13 mouse cellular contexts compared by ENCODE assay signal in genomic region chr13:112071209-112071955, GRCm38 (mm10).
A peak's percentile ranks its signal among the peaks of the same experiment; 100 is the strongest.
DNase-seq lines count a peak whose midpoint lies in the region; ATAC-seq and TF ChIP-seq lines count a peak whose summit lies in the region.
"Had no signal": no experiment of that assay in that cellular context is flagged by ENCODE, and none has a peak within 500 bp of the region (broad histone marks: within the 10 kb centered on the region; RNA-seq: fewer than 3 reads in every experiment).

No protein-coding gene starts in this region.

- no peak for DNase-seq in liver, embryonic 13.5 days
- DNase-seq in liver, postnatal 0 days = no peak
- DNase-seq in adrenal gland, postnatal 36 days = peak; percentile 50 to 57
- peak; percentile 60 to 77 for DNase-seq in kidney, adult 8-10 months
- no peak for DNase-seq in midbrain, postnatal 0 days (ENCODE audit: low spot score)
- DNase-seq in spleen, postnatal 14 days (ENCODE audit: low spot score in 2 of 2) = no peak
- DNase-seq: cerebellum, adult 9-11 months; lung, embryonic 14.5 days; right cerebral cortex, postnatal 25 days had no signal

- WGBS in liver, embryonic 13.5 days (ENCODE audit: insufficient replicate concordance) = 82% methylated on average over 10 of the region's 10 CpGs
- WGBS in liver, postnatal 0 days (ENCODE audit: insufficient replicate concordance) = 75% methylated on average over 10 of the region's 10 CpGs
- 76% methylated on average over 10 of the region's 10 CpGs for whole genome bisulfite sequencing in stomach, embryonic 15.5 days
- WGBS in midbrain, postnatal 0 days = 86% methylated on average over 10 of the region's 10 CpGs

- TF ChIP-seq EP300 in liver, postnatal 0 days (IDR thresholded peaks at IDR 0.05; ENCODE audit: low read depth) = no peak

- H3K36me3 ChIP-seq in liver, embryonic 13.5 days = no peaks in the 10 kb centered on the region
- no peaks in the 10 kb centered on the region for H3K36me3 ChIP-seq in liver, postnatal 0 days (replicated peaks; ENCODE audit: insufficient read depth, low read length)
- no peaks in the 10 kb centered on the region for H3K36me3 ChIP-seq in stomach, embryonic 15.5 days
- no peaks in the 10 kb centered on the region for H3K36me3 ChIP-seq in midbrain, postnatal 0 days (ENCODE audit: insufficient read depth, low read length)
- H3K36me3 ChIP-seq: embryonic facial prominence, embryonic 13.5 days had no signal

- H3K9me3 ChIP-seq in liver, embryonic 13.5 days (replicated peaks) = no peaks in the 10 kb centered on the region
- H3K9me3 ChIP-seq in liver, postnatal 0 days (ENCODE audit: low read length) = no peaks in the 10 kb centered on the region
- H3K9me3 ChIP-seq in stomach, embryonic 15.5 days = no peaks in the 10 kb centered on the region
- H3K9me3 ChIP-seq in midbrain, postnatal 0 days (ENCODE audit: low read length) = no peaks in the 10 kb centered on the region
- H3K9me3 ChIP-seq: embryonic facial prominence, embryonic 13.5 days had no signal

- no peak overlapping the region for H3K4me3 ChIP-seq in liver, embryonic 13.5 days (replicated peaks)
- H3K4me3 ChIP-seq in liver, postnatal 0 days (ENCODE audit: low read depth, low read length) = no peak overlapping the region
- no peak overlapping the region for H3K4me3 ChIP-seq in stomach, embryonic 15.5 days (replicated peaks)
- no peak overlapping the region for H3K4me3 ChIP-seq in midbrain, postnatal 0 days (ENCODE audit: low read depth, low read length)
- H3K4me3 ChIP-seq: embryonic facial prominence, embryonic 13.5 days had no signal

- no peak overlapping the region for H3K4me2 ChIP-seq in liver, embryonic 13.5 days
- no peak overlapping the region; the same call in 1 of the 2 replicates for H3K4me2 ChIP-seq in liver, postnatal 0 days (ENCODE audit: low read depth, low read length)
- H3K4me2 ChIP-seq in stomach, embryonic 15.5 days = no peak overlapping the region
- no peak overlapping the region for H3K4me2 ChIP-seq in midbrain, postnatal 0 days (ENCODE audit: low read depth, low read length, poor library complexity, severe bottlenecking)
- H3K4me2 ChIP-seq: embryonic facial prominence, embryonic 13.5 days; lung, embryonic 14.5 days had no signal

- H3K27me3 ChIP-seq in liver, embryonic 13.5 days = peaks cover 9% of the 10 kb centered on the region
- no peaks in the 10 kb centered on the region for H3K27me3 ChIP-seq in liver, postnatal 0 days (ENCODE audit: insufficient read depth, low read length)
- H3K27me3 ChIP-seq in stomach, embryonic 15.5 days (replicated peaks) = no peaks in the 10 kb centered on the region
- no peaks in the 10 kb centered on the region for H3K27me3 ChIP-seq in midbrain, postnatal 0 days (ENCODE audit: insufficient read depth, low read length)
- H3K27me3 ChIP-seq: embryonic facial prominence, embryonic 13.5 days had no signal

- no peak for TF ChIP-seq CTCF in liver, postnatal 0 days (IDR thresholded peaks at IDR 0.05; ENCODE audit: low read depth)
- no peak for TF ChIP-seq CTCF in midbrain, postnatal 0 days (IDR thresholded peaks at IDR 0.05)

- H3K4me1 ChIP-seq in liver, embryonic 13.5 days (replicated peaks) = peaks cover 59% of the 10 kb centered on the region
- peaks cover 35% of the 10 kb centered on the region for H3K4me1 ChIP-seq in liver, postnatal 0 days (ENCODE audit: insufficient read depth)
- H3K4me1 ChIP-seq in stomach, embryonic 15.5 days = no peaks in the 10 kb centered on the region
- no peaks in the 10 kb centered on the region for H3K4me1 ChIP-seq in midbrain, postnatal 0 days (ENCODE audit: insufficient read depth, low read length)

- no peak for ATAC-seq in liver, embryonic 13.5 days (ENCODE audit: low read depth)
- ATAC-seq in liver, postnatal 0 days = no peak
- no peak for ATAC-seq in stomach, embryonic 15.5 days (ENCODE audit: insufficient read depth, low FRiP score, low read depth)
- no peak for ATAC-seq in midbrain, postnatal 0 days (ENCODE audit: low FRiP score)
- no peak for ATAC-seq in monocyte, adult 5-6 weeks (replicated peaks; ENCODE audit: insufficient number of reproducible peaks, low FRiP score, low TSS enrichment, poor library complexity, severe bottlenecking)
- ATAC-seq: hindbrain, embryonic 16.5 days had no signal

- no peak overlapping the region for H3K9ac ChIP-seq in liver, embryonic 13.5 days
- H3K9ac ChIP-seq in liver, postnatal 0 days (replicated peaks) = no peak overlapping the region
- no peak overlapping the region for H3K9ac ChIP-seq in stomach, embryonic 15.5 days
- H3K9ac ChIP-seq in midbrain, postnatal 0 days (replicated peaks; ENCODE audit: low read length, poor library complexity, severe bottlenecking) = no peak overlapping the region
- H3K9ac ChIP-seq: embryonic facial prominence, embryonic 13.5 days; lung, embryonic 14.5 days had no signal

- peak overlapping the region; percentile 90 for H3K27ac ChIP-seq in liver, embryonic 13.5 days
- no peak overlapping the region; the same call in 1 of the 2 replicates for H3K27ac ChIP-seq in liver, postnatal 0 days (ENCODE audit: low read depth)
- peak overlapping the region; percentile 5; the same call in 1 of the 2 replicates for H3K27ac ChIP-seq in stomach, embryonic 15.5 days
- H3K27ac ChIP-seq in midbrain, postnatal 0 days (ENCODE audit: low read depth, low read length) = no peak overlapping the region
- H3K27ac ChIP-seq: embryonic facial prominence, embryonic 13.5 days had no signal

Comparison
In these comparisons a context has a peak if more than half of its experiments do, and no peak if none do; other contexts are left out.
1. H3K27ac ChIP-seq: peak in liver, embryonic 13.5 days (single experiment) and stomach, embryonic 15.5 days (single experiment); none in liver, postnatal 0 days (single experiment) and midbrain, postnatal 0 days (single experiment).
2. DNase-seq: peak in adrenal gland, postnatal 36 days (2 of 2) and kidney, adult 8-10 months (2 of 2); none in liver, embryonic 13.5 days (single experiment), liver, postnatal 0 days (single experiment), midbrain, postnatal 0 days (single experiment) and spleen, postnatal 14 days (0 of 2).